Mouse (Mus musculus): ENCODE measurements around the gene Zfp583.

- TF ChIP-seq GATA1 (IDR thresholded peaks at IDR 0.05; ENCODE audit: borderline replicate concordance, low read length) (no peak), FLI1 (IDR thresholded peaks at IDR 0.05; ENCODE audit: low read length) (no peak)
Measured at GRCm38 (mm10) chr7:6344124-6344523, 13.0 kb upstream of the Zfp583 start.

Data from megakaryocyte, embryonic 14.5 days (primary cell).